Mouse (Mus musculus) ES-E14 (cell line): ENCODE results near the gene Pm20d1.

Experiments
- HCFC1 ChIP-seq: IDR thresholded peaks from 2 replicates; pipeline ENCODE4 v1.6.1; 2012; ENCODE audit warnings: low read length, inconsistent platforms, borderline replicate concordance; ENCODE audit not compliant: insufficient read depth
- ZC3H11A ChIP-seq: IDR thresholded peaks from 2 replicates; pipeline ENCODE4 v1.6.1; 2012; ENCODE audit warnings: low read depth, mild to moderate bottlenecking, inconsistent platforms, low read length, borderline replicate concordance

GRCm38 (mm10) chr1:131844883-131845282, 47.7 kb downstream of the Pm20d1 start:
- TF ChIP-seq HCFC1 (no peak), ZC3H11A (no peak)
